Mouse (Mus musculus): Measurements from ENCODE around the gene Sema4a. TPM values are rescaled to one million over a fixed set of nuclear protein-coding genes. Genes with fewer than 3 reads are reported as not detected.

The Sema4a gene
- polyA plus RNA-seq, 1 experiment from 2014 or later = 17.1 TPM

DNA sequence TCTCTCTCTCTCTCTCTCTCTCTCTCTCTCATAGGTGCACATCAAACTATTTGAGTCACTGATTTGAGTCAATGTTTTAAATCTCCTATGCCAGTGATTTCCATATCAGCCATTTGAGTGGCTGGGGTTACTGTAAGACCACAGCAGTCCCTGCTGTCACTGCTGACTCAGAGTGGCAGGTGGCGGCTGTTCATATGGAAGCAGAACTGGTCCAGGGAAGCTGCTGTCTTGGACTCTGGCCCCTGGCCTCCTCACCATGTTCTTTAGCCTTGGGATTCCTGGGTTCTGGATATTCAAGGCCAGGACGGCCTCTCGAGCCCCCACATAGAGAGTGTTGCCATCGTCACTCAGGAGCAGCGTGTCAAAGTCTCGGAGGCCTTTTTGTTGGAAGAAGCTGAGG lies 8.3 kb downstream of the Sema4a start:
- Histone ChIP-seq H3K27me3 (peaks cover 22% of the 10 kb centered on the region), H3K4me3 (no peak overlapping the region), H3K36me3 (0 out of 2 replicates have a peak, but pooled peaks cover 15% of the 10 kb centered on the region), H3K4me1 (peaks cover 30% of the 10 kb centered on the region), H3K4me2 (replicated peaks) (no peak overlapping the region), H3K9ac (no peak overlapping the region), H3K9me3 (replicated peaks) (no peaks in the 10 kb centered on the region), H3K27ac (no peak overlapping the region)
- WGBS = 69% methylated on average over 6 of the region's 6 CpGs
- no peak for ATAC-seq (ENCODE audit: low FRiP score)

GRCm38 (mm10) chr3:88452246-88452645 lies 8.7 kb downstream of the Sema4a start:
- Histone ChIP-seq H3K36me3 (0 out of 2 replicates have a peak, but pooled peaks cover 18% of the 10 kb centered on the region), H3K27me3 (peaks cover 22% of the 10 kb centered on the region), H3K9me3 (replicated peaks) (no peaks in the 10 kb centered on the region), H3K4me2 (replicated peaks) (no peak overlapping the region), H3K9ac (no peak overlapping the region), H3K27ac (no peak overlapping the region), H3K4me3 (no peak overlapping the region), H3K4me1 (peaks cover 26% of the 10 kb centered on the region)
- ATAC-seq (ENCODE audit: low FRiP score) = no peak
- WGBS = 76% methylated on average over 5 of the region's 5 CpGs

DNA sequence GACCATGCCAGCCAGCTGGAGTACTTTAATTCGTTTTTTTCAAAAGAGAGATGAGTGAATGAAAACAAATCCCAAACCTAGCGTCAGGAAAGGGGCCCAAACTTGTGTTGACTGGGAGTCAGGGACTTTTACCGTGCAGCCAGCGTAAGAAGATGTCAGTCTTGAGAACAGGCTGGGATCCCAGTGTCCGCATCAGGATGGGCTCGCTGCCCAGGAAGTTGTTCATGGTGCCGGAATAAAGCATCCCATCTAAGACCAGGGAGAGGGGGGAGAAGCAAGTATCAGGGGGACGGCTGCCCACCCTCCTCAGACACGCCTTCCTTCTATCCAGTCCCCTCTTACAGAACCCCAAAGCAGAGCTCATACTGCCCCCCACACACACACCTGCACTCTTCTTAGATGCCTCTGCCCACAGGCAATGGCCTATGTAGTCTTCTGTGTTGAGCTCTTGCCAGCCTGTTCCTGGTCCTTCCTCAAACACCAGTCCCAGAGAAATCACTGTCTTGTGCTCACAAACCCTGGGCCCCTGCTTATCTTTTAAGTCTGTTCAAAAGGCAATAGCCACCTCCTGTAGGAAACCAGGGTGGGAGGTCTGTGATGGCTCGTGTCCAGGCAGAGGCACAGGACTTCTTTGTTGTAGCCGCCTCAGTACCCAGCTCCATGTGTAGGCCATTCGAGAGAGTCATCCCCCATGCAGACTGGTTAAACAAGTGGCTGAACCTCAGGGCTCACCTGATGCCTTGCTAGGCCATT lies 10.4 kb downstream of the Sema4a start:
- H3K27ac ChIP-seq = no peak overlapping the region
- H3K9ac ChIP-seq = no peak overlapping the region
- no peak for ATAC-seq (ENCODE audit: low FRiP score)
- H3K4me3 ChIP-seq = no peak overlapping the region
- WGBS = 83% methylated on average over 12 of the region's 12 CpGs
- H3K4me2 ChIP-seq (replicated peaks) = no peak overlapping the region
- peaks cover 27% of the 10 kb centered on the region; the same call in 1 of the 2 replicates for H3K36me3 ChIP-seq
- peaks cover 15% of the 10 kb centered on the region for H3K4me1 ChIP-seq
- no peaks in the 10 kb centered on the region for H3K9me3 ChIP-seq (replicated peaks)
- peaks cover 25% of the 10 kb centered on the region for H3K27me3 ChIP-seq

DNA sequence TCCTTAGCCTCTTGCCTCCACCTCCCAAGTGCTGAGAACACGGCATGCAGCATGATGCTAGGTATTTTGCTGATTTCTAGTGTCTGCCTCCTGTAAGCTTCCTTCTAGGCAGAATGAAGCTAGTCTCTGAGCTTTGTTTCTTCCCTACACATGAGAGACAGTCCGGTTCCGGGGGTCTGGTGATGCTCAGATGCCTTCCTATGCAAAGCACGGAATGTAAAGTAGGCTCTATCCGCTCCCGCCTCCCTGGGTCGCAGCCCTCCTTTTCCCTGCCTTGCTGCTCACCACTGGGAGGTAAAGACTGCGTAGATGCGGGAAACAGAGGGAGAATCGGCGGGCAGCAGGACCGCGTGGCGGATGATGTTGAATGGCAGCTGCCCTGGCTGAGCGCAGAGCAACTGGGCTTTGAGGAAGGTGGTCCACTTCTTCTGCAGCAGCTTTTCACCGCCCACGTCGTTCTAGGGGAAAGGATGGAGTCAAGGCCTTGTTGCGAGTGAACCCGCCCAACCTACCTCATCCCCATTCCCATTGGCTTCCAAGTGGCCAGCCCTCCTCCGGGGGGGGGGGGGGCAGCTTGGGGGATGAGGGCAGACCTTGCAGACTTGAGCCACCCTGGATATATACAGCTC lies 11.5 kb downstream of the Sema4a start:
- 5% methylated on average over 21 of the region's 21 CpGs for WGBS

DNA sequence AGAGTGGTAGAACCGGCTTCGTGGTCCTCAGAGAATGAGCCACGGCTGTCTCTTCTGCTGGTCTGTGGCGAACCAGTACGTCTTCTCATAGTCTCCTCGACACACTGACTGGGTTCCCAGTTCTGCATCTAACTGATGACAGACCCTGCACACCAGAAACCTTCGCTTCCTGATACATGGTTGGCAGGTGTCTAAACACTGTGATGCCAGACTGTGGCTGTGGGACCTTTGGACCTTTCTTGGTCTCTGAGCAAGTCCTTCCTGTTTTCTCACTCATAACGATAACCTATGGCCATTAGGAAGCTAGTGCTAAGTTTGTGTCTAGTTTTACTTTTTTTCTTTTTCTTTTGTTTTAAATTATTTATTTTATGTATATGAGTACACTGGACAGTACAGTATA lies 12.5 kb downstream of the Sema4a start:
- Histone ChIP-seq H3K9me3 (replicated peaks) (no peaks in the 10 kb centered on the region), H3K36me3 (peaks cover 33% of the 10 kb centered on the region; the same call in 1 of the 2 replicates), H3K4me3 (no peak overlapping the region), H3K9ac (no peak overlapping the region), H3K4me1 (peaks cover 13% of the 10 kb centered on the region), H3K27ac (no peak overlapping the region), H3K27me3 (peaks cover 25% of the 10 kb centered on the region), H3K4me2 (replicated peaks) (no peak overlapping the region)
- 90% methylated on average over 8 of the region's 8 CpGs for WGBS
- ATAC-seq (ENCODE audit: low FRiP score) = no peak

More for the DNA sequence above, 11.5 kb downstream of the Sema4a start:
- Histone ChIP-seq H3K36me3 (peaks cover 27% of the 10 kb centered on the region; the same call in 1 of the 2 replicates), H3K9ac (peak overlapping the region; percentile 41; the same call in 1 of the 2 replicates), H3K4me2 (replicated peaks) (peak overlapping the region; percentile 45), H3K9me3 (replicated peaks) (no peaks in the 10 kb centered on the region), H3K4me1 (peaks cover 13% of the 10 kb centered on the region), H3K27ac (no peak overlapping the region), H3K27me3 (peaks cover 25% of the 10 kb centered on the region), H3K4me3 (peak overlapping the region; percentile 20)
- peak; percentile 52; the same call in 1 of the 2 replicates for ATAC-seq (ENCODE audit: low FRiP score)

DNA sequence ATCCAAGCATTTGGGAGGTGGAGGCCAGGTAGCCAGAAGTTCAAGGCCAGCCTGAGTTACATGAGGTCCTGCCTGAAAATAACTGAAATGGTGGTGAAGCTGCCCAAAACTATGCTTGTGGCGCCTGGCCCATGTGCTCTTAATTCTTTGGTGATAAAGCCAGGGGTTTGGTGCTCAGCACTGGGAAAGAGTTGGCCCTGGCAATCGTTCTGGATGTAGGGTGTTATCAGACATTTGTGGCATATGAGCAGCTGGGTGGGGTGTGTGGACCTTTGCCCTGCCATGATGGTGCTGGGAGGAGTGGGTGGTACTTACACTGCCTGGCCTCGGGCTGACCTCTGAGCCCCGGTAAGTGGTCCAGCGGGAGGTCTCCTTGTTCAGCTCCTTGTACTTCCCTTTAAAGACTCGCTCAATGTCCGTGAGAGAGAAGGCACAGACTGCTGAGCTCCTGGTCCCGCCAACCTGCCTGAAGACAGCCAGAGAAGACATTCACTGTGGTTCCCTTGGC lies 13.3 kb downstream of the Sema4a start:
- 49% methylated on average over 8 of the region's 8 CpGs for WGBS
- Histone ChIP-seq H3K4me1 (peaks cover 13% of the 10 kb centered on the region), H3K27ac (no peak overlapping the region), H3K9ac (no peak overlapping the region), H3K4me3 (no peak overlapping the region), H3K9me3 (replicated peaks) (no peaks in the 10 kb centered on the region), H3K4me2 (replicated peaks) (no peak overlapping the region), H3K27me3 (peaks cover 23% of the 10 kb centered on the region), H3K36me3 (peaks cover 37% of the 10 kb centered on the region; the same call in 1 of the 2 replicates)
- no peak for ATAC-seq (ENCODE audit: low FRiP score)

- no peak overlapping the region for H3K27ac ChIP-seq
- H3K4me1 ChIP-seq = peaks cover 13% of the 10 kb centered on the region
- H3K27me3 ChIP-seq = peaks cover 19% of the 10 kb centered on the region
- H3K4me3 ChIP-seq = no peak overlapping the region
- peaks cover 41% of the 10 kb centered on the region for H3K36me3 ChIP-seq
- WGBS = 79% methylated on average over 8 of the region's 8 CpGs
- H3K4me2 ChIP-seq (replicated peaks) = no peak overlapping the region
- ATAC-seq (ENCODE audit: low FRiP score) = no peak
- H3K9me3 ChIP-seq (replicated peaks) = no peaks in the 10 kb centered on the region
- no peak overlapping the region for H3K9ac ChIP-seq
Observed at GRCm38 (mm10) chr3:88446471-88447123, 14.4 kb downstream of the Sema4a start.

DNA sequence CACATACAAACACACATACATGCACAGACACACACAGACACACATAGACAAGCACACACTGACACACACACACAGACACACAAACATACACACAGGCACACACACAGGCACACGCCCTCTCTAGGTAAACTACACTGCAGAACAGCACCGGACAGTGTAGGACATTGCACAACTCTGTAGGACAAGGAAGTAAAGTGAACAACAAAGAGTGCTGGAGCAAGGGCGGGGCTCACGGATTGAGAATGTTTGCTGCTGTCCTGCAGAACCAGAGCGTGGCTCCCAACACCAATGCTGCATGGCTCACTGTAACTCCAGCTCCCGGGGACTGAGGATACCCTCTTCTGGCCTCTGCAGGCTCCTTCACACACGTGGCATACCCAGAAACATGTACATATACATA lies 18.1 kb downstream of the Sema4a start:
- Histone ChIP-seq H3K9me3 (replicated peaks) (no peaks in the 10 kb centered on the region), H3K4me3 (no peak overlapping the region), H3K36me3 (peaks cover 41% of the 10 kb centered on the region), H3K4me2 (replicated peaks) (no peak overlapping the region), H3K4me1 (peaks cover 12% of the 10 kb centered on the region), H3K27ac (no peak overlapping the region), H3K9ac (no peak overlapping the region), H3K27me3 (peaks cover 17% of the 10 kb centered on the region)
- no peak for ATAC-seq (ENCODE audit: low FRiP score)
- WGBS = 73% methylated on average over 7 of the region's 7 CpGs

- Histone ChIP-seq H3K4me2 (replicated peaks) (no peak overlapping the region), H3K27ac (no peak overlapping the region), H3K4me3 (no peak overlapping the region), H3K9ac (no peak overlapping the region), H3K9me3 (replicated peaks) (no peaks in the 10 kb centered on the region), H3K36me3 (peaks cover 41% of the 10 kb centered on the region), H3K4me1 (peaks cover 12% of the 10 kb centered on the region), H3K27me3 (peaks cover 17% of the 10 kb centered on the region)
- WGBS = 85% methylated on average over 12 of the region's 12 CpGs
- ATAC-seq (ENCODE audit: low FRiP score) = no peak
Observed at GRCm38 (mm10) chr3:88442488-88442887, 18.5 kb downstream of the Sema4a start.

- no peaks in the 10 kb centered on the region for H3K9me3 ChIP-seq (replicated peaks)
- H3K27me3 ChIP-seq = peaks cover 15% of the 10 kb centered on the region
- ATAC-seq (ENCODE audit: low FRiP score) = peak; percentile 41; the same call in 1 of the 2 replicates
- H3K4me3 ChIP-seq = no peak overlapping the region
- H3K4me1 ChIP-seq = peaks cover 20% of the 10 kb centered on the region
- H3K9ac ChIP-seq = peak overlapping the region; percentile 27; the same call in 1 of the 2 replicates
- 21% methylated on average over 27 of the region's 27 CpGs for WGBS
- peaks cover 35% of the 10 kb centered on the region for H3K36me3 ChIP-seq
- H3K4me2 ChIP-seq (replicated peaks) = peak overlapping the region; percentile 32; the same call in 1 of the 2 replicates
- no peak overlapping the region for H3K27ac ChIP-seq
Observed at GRCm38 (mm10) chr3:88440500-88441381, 20.2 kb downstream of the Sema4a start.

DNA sequence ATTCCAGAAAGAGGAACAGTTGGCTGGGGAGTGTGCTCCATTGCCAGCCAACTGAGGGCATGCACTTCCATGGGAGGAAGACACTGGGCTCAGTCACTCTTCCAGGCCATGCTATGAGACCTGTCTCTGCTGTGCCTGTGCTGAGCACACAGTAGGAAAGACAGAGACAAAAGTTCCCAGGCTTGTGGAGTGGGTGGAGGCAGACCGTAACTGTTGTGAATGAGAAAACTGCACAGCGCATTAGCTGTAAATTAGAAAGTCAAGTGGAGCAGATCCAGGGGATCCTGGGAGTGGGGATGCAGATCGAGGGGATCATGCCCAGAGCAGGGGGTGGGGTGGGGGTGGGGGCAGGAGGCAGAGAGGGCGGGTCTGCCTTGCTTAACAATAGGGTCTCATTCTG lies 21.4 kb downstream of the Sema4a start:
- H3K27ac ChIP-seq = no peak overlapping the region
- 57% methylated on average over 4 of the region's 4 CpGs for WGBS
- no peak overlapping the region for H3K4me3 ChIP-seq
- no peak overlapping the region for H3K9ac ChIP-seq
- H3K4me2 ChIP-seq (replicated peaks) = no peak overlapping the region
- peaks cover 39% of the 10 kb centered on the region for H3K36me3 ChIP-seq
- H3K27me3 ChIP-seq = peaks cover 14% of the 10 kb centered on the region
- H3K9me3 ChIP-seq (replicated peaks) = no peaks in the 10 kb centered on the region
- no peak for ATAC-seq (ENCODE audit: low FRiP score)
- H3K4me1 ChIP-seq = peaks cover 22% of the 10 kb centered on the region

Measured in hindbrain, embryonic 12.5 days (tissue).